Mouse (Mus musculus) thymus, postnatal 36 days (tissue): ENCODE results near the gene Sapcd2.
"Not testable (repeated sequence)": the region's sequence is repeated elsewhere in the genome, so short reads cannot be mapped to it uniquely, and the experiment has no call there.

Experiments used
- DNase-seq, 2 experiments: peaks; one replicate each; pipeline ENCODE4 v3.0.0; 2022; ENCODE audit warnings: mixed read lengths in 2 of 2

Sapcd2 gene

DNA sequence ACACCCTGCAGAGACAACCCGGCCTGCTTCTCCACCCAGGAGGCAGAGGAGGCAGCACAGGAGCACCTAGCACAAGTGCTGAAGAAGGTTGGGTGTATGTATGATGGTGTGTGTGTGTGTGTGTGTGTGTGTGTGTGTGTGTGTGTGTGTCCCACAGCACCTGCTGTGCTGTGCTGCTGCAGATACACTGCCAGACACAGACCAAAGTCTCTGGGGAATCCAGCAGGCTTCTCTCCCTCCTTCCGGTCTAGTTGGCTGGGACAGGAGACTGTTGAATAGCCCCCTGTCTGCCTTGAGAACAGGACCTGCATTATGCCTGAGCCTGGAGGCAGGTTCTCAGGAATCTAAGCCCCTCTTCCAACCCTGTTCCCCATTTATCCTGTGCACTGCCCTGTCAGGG lies 1.3 kb downstream of the Sapcd2 start:
- DNase-seq: no peak

DNA sequence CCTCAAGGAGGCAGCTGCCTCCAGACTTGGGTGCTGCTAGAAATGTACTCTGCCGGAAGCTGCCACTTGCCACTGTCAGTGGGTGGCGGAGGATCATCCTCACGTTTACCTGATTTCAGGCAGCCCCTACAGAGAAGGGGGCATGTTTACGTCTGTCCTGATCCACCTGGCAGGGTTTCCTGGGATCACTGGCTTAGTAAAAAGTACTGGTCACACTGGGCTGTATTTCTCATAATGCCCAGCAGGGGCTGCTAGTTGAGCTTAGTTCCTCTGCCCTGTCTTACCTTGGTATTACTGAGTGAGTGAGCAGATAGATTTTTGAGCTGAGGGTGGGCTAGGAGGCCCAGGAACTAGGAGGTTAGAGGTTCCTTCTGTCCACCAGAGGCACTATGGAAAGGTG lies 4.5 kb downstream of the Sapcd2 start:
- DNase-seq: no peak

DNA sequence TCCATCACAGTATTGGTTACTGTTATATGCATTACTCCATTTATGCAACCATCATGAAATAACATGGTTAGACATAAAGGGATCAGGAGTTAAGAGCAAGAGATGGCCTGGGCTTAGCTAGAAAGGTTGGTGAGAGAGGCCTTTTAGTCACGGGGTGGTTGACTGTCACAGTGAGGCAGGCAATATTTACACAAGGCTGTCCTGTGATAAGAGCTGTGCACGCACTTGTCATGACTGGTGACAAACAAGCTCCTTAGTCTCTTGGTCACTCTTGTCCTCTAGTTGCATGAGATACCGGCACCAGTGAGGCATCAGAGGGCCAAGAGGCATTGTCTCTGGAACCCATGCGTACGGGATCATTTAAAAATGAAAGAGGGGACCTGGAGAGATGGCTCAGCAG lies 12.4 kb downstream of the Sapcd2 start:
- DNase-seq: no peak

DNA sequence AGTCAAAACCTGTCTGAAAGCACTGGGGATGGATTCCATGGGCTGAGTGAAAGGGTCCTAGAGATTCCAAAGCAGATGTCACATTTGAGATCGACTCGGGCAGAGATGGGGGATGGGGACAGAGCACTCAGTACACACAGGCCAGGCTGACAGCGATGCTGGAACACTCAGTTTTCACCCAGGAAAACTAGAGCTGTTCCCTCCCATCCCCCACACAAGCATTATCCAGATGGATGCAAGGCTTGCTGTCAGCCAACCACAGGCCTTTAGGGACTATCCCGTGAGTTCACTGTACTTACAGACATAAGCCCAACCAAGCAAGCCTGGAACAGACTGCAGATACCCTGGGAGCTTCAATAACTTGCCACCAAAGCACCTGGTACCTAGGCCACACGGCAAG lies 19.1 kb downstream of the Sapcd2 start:
- no peak for DNase-seq

DNA sequence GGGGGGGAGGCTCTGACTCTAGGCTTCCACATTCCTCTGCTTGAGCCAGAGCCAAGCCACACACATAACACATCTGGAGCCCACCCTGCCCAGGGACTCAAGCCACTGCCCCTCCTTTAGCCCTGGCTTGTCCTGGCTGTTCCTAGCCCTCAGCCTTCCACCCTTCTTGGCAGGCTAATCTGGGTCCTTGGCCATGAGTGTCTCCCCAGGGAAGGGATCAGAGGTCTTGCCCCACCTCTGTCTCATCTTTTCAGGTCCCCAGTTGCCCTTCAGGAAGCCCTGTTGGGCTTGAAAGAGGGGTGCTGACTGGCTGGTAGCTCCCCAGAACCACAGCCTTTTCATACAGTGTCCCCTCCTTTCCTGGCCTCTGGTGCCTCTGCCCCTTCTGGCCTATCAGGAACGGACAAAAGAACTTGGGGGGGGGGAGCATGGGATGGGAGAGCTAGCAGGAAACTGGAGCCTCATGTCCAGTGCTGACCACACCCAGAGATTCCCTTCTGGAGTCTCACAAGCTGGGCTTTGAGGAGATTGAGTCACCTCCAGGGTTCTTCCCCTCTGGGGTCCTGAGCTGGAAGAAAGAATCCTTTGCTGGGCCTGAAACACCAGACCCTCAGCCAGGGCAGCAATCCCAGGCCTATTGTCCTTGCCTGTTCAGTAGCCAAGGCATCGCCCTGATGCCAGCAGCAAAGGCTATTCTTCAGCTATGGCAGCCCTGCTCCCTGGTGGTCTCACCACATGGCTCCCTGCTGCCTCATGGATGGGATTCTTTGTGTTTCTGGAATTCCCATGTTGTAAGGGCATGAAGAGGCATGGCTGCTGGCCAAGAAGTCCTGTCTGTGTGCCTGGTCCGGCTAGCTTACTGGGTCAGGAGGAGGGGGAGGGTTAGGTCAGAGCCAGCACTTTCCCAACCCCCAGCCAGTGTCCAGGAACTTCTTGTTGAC lies 22.4 kb downstream of the Sapcd2 start:
- DNase-seq: no peak

DNA sequence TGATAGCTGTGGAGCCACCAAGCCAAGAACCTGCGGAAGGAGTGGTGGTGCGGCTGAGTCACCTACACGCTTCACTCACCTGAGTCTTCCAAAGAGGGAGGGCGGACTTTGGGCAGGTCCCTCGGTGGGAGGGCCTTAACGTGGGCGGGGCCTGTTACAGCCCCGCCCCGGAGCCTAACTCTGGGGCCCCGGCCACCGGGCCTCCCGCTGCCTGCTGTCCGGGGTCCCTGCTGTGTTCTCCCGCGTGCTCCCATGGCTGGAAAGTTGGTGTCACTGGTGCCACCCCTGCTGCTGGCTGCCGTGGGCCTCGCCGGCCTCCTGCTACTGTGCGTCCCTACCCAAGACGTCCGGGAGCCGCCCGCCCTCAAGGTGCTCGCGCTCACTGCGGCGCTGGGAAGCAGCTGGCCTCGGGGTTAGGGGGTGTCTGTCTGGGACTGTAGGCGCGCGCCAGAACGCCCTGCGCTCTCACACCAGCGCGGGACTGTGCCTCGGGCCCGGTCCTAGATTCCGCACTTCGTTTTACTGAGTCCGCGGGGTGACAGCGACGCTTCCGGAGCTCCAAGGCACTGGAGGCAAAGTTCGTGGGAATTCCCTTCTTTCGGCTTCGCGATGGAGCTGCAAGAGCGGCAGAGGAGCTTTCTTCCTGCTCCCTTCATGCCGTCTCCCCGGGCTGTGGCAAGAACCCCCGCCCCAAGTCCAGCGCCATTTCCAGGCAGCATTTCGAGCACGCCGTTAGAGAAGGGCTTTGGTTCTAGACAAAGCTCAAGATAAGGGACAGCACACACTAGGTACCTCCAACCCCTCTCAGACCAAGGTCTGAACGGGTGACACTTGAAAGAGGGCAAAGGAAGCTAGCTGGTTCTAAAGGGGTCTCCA lies 23.8 kb downstream of the Sapcd2 start, which contains the start of gene Entpd2:
Entpd2 (plus strand) TSS at position 154 of the 876 bp plus-strand sequence.
- no peak for DNase-seq

DNA sequence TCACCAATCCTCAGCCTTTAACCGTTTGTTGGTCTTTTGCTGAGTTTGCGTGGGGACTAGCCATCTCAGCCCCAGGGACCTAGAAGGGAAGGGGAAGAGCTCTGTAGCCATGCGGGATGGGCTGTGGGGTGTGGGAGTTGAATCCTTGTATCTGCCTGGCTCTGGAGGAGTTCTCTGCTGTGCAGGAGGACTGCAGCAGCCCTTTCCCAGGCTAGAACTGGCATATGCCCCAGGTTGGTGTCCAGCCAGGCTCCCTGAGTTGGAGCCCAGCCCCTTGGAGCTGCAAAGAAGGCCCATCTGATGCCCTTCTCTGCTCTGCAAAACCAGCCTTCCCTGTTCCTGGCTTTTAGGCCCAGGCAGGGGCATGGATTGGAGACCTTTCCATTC lies 24.5 kb downstream of the Sapcd2 start:
- no peak for DNase-seq

DNA sequence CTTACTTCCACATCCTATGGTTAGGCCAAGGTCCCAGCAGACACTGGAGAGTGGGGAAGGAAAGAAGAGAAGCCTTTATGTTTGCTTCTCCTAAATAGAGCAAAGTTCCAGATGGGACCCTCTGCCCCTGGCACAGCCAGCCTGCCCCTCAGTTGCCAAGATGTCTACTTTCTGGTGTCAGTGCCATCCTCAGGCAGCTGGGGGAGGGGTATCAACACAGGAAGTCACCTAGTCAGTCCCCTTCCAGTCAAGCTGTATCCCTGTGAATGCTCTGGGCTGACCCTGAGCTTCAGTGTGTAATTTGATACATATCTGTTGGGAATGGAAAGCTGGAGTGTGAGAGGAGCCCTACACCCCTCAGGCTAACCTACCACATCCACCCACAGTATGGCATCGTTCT lies 24.9 kb downstream of the Sapcd2 start:
- DNase-seq: no peak

DNA sequence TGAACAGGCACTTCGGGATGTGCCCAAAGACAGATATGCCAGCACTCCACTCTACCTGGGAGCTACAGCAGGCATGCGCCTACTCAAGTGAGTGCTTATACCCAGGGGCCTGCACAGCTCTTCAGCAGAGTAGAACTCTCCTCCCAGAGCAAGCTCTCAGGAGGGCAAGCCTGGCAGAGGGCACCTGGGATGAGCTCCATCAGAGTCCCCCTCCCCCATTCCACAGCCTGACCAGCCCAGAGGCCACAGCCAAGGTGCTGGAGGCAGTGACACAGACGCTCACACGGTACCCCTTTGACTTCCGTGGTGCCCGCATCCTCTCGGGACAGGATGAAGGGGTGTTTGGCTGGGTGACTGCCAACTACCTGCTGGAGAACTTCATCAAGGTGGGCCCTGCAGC lies 25.9 kb downstream of the Sapcd2 start:
- DNase-seq: no peak

DNA sequence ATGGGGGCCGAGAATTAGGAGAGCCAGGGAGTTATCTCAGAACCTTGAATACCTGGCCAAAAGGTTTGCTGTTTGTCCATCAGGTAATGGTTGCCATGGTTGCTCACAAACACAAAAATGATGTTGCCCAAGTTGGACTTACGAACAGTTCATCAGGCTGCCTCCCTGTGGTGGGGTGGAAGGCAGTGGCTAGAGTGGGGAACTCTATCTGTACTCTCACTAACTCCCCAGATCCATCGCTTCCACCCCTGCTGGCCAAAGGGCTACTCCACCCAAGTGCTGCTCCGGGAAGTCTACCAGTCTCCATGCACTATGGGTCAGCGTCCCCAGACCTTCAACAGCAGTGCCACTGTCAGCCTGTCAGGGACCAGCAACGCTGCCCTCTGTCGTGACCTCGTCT lies 26.9 kb downstream of the Sapcd2 start, which contains the start of gene Npdc1:
Npdc1 (plus strand) TSS at position 301 of the 400 bp plus-strand sequence.
- no peak for DNase-seq

DNA sequence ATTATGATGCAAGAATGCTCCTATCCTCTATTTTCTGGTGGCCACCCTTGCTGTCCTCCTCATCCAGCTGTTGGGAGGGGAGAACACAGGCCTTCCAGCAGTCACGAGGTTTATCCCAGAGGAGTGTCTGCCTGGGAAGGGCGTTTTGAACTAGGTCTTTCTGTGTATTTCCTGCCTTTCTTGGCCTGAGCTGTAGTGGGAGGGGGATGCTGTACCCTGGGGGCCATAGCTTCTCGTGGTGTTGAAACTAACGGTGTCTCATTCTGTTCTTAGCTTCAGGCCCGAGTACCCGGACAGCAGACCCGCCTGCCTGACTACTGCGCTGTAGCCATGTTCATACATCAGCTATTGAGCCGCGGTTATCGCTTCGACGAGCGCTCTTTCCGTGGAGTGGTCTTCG lies 28.2 kb downstream of the Sapcd2 start:
- DNase-seq: no peak

DNA sequence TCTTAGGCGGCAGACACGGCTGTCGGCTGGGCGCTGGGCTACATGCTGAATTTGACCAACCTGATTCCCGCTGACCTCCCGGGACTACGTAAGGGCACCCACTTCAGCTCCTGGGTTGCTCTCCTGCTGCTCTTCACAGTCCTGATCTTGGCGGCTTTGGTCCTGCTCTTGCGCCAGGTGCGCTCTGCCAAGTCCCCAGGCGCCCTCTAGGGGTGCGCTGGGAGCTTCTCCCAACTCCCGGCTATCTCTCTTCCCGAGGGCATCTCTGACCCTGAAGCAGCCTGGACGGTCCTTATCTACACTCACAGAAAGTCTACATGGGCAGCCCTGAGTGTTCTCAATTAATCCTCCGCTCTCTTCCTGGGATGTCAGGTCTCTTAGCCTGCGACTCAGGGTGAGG lies 28.6 kb downstream of the Sapcd2 start:
- DNase-seq: peak; percentile 30 to 49

DNA sequence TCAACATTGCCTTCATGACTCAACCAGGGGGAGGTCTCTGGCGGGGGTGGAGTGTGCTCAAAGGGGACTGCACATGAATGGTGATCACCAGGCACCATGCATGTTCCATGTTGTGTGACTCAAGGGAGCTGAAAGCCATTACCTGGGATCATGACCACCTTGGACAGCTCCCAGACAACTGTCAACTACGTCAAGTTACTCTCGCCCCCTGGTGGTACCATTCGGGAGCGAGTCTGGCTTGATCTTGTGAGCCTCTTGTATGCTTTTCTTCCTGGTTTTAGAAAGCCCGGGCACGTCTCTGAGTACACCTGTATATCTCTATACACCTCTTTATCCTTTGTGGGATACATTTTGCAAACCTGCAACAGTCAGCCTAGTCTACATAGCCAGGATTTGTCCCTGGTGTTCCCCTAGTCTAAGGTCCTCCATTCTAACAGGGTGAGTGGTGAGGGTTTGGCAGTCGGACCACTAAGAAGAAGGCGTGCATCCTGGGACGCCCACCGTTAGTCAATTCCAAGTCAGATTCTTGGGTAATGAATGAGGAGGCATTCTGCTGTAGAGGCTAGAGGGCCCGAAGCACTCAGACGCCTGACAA lies 30.4 kb downstream of the Sapcd2 start:
- peak; percentile 75 to 80 for DNase-seq

DNA sequence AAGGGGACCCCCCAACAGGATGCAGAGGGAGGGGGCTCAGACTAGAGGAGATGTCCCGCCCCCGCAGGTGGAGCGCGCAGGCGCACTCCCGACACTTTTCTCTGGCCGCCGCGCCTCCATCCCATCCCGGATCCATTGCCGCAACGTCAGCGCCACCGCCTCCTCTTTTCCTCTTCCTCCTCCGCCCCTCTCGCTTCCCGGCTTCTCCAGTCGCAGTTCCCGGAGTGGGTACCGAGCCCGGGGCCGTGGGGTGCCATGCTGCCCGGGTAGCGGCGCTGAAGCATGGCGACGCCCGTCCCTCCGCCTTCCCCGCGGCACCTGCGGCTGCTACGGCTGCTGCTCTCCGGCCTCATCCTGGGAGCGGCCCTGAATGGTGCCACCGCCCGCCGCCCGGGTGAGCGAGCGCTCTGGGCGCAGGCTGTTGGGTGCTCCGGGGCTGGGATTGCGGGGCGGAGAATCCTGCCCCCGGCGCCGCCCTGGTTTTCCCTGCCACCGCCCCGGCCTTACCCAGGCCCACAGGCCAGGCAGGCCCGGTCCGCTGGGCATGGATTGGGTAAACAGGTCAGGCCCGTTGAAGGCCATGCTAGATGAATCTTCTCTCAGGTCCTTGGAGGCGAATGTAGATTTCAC lies 31.0 kb downstream of the Sapcd2 start:
- DNase-seq: peak; percentile 42 to 53

DNA sequence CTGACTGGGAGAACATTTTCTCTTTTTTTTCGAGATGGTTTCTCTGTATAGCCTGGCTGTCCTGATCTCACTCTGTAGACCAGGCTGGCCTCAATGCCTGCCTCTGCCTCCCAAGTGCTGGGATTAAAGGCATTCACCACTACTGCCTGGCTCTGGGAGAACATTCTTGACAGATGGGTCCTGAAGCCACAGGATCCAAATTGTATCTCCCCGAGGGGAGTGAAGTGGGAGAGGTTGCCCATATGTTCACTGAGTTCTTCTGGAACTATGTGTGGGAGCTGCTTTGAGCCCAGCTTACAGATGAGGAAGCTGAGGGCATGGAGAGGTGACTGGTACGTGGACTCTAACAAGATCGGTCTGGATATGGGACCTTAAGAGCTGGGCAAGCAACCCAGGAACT lies 31.9 kb downstream of the Sapcd2 start:
- no peak for DNase-seq

DNA sequence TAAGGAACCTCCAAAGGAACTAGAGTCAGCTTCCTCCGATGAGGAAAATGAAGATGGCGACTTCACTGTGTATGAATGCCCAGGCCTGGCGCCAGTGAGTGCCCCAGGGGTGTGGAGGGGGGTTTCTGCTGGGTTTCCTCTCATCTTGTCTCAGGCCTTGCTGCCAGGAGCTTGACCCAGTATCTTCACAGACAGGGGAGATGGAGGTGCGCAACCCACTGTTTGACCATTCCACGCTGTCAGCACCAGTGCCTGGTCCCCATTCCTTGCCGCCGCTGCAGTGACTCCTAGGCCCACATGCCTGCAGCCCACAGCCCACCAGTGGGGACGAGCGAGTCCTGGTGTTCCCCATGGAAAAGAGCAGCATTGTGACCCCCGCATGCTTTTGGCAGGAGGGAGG lies 36.8 kb downstream of the Sapcd2 start:
- DNase-seq: no peak

DNA sequence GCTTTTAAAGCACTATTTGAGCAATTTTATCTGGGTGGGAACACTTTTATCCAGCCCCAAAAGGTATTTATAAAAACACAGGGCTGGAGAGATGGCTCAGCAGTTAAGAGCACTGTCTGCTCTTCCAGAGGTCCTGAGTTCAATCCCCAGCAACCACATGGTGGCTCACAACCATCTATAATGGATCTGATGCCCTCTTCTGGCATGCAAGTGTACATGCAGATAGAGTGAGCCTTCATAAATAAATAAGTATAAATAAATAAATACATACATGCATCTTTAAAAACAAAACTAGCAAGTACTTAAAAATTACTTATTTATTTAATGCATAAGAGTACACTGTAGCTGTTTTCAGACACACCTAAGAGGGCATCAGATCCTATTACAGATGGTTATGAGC lies 41.3 kb downstream of the Sapcd2 start:
- not testable (repeated sequence) for DNase-seq

DNA sequence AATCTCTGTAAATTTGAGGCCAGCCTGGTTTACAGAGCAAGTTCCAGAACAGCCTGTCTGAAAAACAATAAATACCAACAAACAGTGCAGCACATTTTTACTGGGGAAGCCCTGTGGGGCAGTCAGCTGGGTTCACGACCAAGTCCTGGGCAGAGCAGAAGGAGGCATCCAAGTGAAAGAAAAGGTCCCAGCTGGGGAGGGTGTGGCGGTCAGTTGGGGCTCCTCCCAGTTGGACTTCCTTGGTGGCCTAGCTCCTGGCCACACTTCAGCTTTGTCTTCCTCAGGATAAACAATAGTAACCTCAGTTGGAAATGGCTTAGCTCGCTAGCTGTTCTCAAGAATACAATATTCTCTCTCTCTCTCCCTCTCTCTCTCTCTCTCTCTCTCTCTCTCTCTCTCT lies 45.3 kb downstream of the Sapcd2 start:
- DNase-seq: no peak

DNA sequence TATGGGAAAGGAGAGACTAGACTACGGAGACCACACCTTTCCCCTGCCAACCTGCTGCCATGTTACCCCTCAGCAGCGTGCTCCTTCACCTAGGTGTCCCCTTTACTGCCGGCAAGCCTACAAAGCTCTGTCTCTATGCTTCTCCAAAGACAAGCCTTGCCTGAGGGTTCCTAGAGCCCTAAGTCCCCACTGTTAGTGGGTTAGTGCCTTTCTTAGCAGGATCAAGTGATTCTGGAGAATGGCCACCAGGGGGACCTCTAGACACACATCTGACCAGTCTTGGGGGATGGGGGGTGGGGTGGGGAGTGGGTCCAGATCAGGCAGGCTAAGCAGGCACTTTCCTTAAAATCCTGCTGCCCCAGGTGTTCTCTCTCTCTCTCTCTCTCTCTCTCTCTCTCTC lies 49.8 kb downstream of the Sapcd2 start:
- DNase-seq: peak; percentile 50 to 54

DNA sequence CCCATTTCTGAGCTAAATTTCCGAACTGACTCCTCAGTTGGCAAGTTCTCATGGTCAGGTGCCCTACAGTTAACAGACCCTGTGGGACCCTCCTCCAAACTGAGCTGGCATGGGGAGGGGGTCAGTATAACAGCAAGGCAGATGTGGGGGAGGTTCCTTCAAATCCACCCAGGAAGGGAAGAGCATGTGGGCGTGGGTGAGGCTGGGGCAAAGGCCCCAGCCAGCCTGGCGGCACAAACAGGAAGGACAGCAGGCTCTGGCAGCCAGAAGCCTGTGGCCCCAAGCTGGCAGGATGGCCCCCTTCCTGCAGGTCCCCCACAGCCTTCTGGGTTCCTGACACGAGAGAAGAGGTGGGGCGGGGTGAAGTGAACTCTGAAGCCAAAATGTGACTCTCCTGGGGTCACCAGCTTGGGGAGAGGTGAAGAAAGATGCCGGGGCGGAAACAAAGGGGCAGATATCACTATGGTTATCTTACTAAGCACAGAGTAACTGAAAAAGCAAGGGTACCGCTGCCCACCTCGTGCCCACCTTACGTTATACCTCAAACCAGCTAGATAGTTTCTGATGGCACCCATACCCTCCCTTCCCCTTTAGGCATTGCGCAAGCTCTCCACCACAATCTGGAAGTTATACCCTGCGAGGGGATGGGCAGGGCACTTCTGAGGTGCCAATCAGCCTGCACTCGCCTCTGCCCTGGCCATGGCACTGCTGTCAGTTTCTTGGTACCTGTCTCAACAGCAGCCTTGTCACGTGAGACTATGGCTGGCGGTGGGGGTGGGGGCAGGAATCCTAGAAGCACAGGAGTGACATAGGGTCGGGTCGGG lies 50.7 kb downstream of the Sapcd2 start, which contains the start of gene Fut7:
Fut7 (plus strand) TSS at position 681 of the 824 bp plus-strand sequence.
- DNase-seq: peak; percentile 46 to 61

DNA sequence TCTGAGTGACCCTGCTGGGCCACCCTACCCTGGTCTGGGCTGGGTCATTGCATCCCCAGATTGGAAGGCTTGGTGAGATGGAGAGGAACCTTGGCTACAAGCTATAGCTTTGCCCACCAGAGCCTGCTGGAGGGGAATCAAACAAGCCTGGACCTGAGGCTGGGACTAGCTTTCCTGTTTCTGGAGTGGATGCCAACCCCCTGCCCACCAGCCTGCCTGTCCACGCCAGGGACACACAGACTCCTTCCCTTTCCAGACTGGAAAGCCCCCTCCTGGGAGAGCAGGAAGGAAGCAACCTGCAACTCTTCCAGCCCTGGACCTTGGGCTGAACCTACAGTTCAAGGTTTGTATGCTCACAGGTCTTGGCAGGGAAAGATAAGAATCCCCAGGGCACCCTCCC lies 51.5 kb downstream of the Sapcd2 start:
- no peak for DNase-seq

DNA sequence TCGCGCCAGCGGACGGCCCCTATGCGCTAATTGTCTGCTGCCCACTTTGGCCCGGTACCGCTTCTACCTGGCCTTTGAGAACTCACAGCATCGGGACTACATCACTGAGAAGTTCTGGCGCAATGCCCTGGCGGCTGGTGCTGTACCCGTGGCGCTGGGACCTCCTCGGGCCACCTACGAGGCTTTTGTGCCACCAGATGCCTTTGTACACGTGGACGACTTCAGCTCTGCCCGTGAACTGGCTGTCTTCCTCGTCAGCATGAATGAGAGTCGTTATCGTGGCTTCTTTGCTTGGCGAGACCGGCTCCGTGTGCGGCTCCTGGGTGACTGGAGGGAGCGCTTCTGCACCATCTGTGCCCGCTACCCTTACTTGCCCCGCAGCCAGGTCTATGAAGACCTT lies 53.4 kb downstream of the Sapcd2 start:
- peak in 1 of 2 experiments; percentile 5 for DNase-seq
